Mouse (Mus musculus) WW6 (cell line): Measurements from ENCODE around the gene Suv39h1.
"Not testable (repeated sequence)": the region's sequence is repeated elsewhere in the genome, so short reads cannot be mapped to it uniquely, and the experiment has no call there.

Experiments
- DNase-seq: peaks from one replicate; pipeline ENCODE4 v3.0.0-alpha.2; 2013; ENCODE audit warnings: low read depth, low spot score

Gene Suv39h1

GRCm38 (mm10) chrX:8074430-8075014 lies at the start of gene Suv39h1:
TSS of gene Suv39h1 (minus strand) at chrX:8074760.
- peak; percentile 73 for DNase-seq

DNA sequence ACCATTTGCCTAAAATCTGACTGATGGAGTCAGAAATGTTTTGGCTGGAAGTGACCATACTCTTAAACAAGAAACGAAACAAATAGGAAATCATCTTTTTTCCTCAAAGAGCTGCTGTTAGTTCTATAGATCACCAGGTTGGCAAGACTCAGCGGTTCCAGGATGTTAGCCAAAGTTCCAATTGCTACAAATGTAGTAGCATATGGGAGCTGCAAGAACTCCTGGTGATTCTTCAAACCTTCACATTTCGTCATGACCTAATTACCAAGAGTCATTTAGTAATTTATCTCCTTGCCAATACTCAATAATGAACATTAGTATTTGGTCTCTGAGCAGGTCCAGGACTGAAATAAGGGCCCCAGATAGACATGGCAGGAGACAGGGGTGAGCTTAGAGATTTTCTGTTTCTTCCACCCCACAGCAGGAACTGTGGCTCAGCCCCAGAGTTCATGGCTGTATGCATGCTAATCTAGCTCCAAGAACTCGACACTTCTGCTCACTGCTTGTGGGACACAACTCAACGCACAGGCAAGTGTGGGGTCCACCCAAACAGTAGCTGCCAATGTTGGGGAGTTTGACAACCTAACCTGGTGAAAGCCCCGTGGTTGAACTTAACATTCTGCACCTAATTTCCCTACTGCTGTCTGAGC lies 49.4 kb upstream of the Suv39h1 start:
- no peak for DNase-seq

DNA sequence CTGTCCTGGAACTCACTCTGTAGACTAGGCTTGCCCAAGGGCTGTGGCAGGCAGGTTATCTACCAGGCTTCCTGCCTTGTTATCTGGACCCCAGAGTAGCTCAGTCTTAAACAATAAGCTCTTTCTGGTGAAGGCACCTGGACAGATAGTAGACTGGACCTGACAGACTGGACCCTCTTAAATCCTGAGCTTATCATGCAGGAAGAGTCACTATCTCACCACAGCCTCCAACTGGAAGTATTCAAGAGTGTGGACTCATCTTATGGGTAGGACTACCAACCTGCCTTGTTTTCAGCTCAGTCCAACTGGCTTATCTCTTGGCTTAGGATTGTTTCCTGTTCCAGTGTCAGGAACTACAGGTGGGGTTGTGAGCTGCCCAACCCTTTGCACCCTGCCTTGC lies 42.7 kb upstream of the Suv39h1 start:
- no peak for DNase-seq

- DNase-seq, result no peak
Measured at GRCm38 (mm10) chrX:8115275-8115674, 40.7 kb upstream of the Suv39h1 start.

DNA sequence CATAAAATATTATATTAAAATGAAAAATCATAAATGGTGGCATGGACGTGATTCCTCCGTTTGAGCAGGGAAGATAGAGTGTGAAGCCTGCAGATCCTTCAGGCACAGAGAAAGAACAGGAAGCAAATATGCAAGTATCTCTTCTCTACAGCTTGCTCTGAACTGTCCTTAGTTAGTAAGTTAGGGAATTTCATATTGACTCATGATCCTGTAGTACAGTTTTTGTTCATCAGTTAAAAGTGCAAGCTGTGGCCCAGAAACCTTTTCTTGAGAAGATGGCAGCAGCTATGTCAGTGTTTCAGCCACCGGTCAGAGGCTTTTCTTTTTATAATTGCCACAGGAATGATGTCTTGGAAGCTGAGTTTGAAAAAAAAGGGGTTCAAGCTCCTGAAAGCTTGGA lies 30.5 kb upstream of the Suv39h1 start:
- DNase-seq, result no peak

GRCm38 (mm10) chrX:8102213-8102668 lies 27.7 kb upstream of the Suv39h1 start:
- DNase-seq, result no peak

GRCm38 (mm10) chrX:8101017-8101416 lies 26.5 kb upstream of the Suv39h1 start:
- DNase-seq, result peak; percentile 31

- DNase-seq, result no peak
Measured at GRCm38 (mm10) chrX:8099435-8099834, 24.9 kb upstream of the Suv39h1 start.

GRCm38 (mm10) chrX:8096787-8097242 lies 22.3 kb upstream of the Suv39h1 start:
- peak; percentile 78 for DNase-seq

GRCm38 (mm10) chrX:8096068-8096786 lies 21.7 kb upstream of the Suv39h1 start:
- not testable (repeated sequence) for DNase-seq

DNA sequence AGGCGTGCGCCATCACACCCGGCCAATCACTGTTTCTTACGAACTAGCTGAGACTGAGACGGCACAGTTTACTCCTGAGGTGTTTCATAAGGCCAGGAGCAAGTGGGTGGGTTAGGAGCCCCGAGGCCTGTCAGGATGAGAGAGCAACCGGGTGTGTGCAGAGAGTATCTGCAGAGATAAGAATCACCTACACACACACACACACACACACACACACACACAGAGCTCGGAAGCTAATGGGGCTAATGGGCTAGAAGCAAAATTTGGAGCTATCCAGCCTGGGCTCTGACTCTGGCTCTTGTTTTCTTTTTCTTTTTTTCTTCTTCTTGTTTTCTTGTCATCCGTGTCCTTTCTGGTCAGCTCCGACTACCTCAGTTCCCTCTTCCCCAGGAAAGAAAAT lies 21.0 kb upstream of the Suv39h1 start:
- no peak for DNase-seq

- not testable (repeated sequence) for DNase-seq
Measured at GRCm38 (mm10) chrX:8090954-8091347, 16.4 kb upstream of the Suv39h1 start.

DNA sequence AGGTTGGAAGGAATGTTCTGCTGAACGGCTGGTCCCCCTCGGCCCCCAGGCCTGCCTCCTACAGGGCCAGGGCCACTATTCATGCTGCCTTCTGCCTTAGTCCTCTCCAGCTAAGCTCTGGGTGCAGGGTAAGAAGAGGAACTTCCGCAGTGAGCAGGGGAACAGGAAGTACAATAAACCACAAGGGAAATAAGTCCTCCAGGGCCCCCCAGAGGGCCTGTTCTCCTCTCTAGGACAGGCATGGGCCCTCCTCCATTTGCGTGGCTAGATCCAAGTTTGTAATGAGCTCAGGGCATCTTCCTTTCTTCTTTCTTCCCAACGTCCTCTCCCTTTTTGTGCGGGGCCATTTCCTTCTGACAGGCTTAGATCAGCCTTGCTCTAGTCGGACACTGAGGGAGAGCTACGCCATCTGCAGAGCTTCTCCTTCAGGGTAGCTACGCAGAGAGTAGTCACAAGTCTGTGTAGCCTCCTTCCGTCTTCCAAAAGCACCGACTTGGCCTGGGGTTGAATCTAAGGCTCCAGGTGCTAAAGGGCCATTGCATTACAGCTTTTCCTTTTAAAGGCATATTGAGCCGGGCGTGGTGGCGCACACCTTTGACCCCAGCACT lies 15.9 kb upstream of the Suv39h1 start, which contains the start of gene Was:
Gene Was, minus strand, starts transcription at position 153 of the 608 bp plus-strand sequence.
- no peak for DNase-seq

GRCm38 (mm10) chrX:8089746-8090145 lies 15.2 kb upstream of the Suv39h1 start:
- DNase-seq, result no peak

GRCm38 (mm10) chrX:8085611-8086010 lies 11.1 kb upstream of the Suv39h1 start:
- DNase-seq, result no peak

GRCm38 (mm10) chrX:8084771-8085259 lies 10.3 kb upstream of the Suv39h1 start:
- DNase-seq, result no peak

DNA sequence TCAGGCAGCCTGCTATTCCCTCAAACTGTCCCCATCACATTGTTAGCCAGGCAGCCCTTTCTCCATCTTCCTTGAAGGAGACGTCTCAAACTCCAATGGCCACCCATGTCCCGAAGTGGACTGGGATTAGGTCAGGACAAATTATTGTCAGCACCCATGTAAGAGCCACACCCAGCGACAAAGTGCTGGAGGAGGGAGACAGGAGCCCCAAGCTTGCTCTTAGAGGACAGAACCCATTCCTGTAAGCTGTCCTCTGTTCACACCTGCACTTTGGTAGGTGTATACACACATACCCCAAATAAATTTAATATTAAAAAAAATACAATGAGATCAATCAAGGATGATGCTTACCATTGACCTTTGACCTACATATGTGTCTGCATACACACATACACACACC lies 544 bp upstream of the Suv39h1 start:
- DNase-seq, result no peak

DNA sequence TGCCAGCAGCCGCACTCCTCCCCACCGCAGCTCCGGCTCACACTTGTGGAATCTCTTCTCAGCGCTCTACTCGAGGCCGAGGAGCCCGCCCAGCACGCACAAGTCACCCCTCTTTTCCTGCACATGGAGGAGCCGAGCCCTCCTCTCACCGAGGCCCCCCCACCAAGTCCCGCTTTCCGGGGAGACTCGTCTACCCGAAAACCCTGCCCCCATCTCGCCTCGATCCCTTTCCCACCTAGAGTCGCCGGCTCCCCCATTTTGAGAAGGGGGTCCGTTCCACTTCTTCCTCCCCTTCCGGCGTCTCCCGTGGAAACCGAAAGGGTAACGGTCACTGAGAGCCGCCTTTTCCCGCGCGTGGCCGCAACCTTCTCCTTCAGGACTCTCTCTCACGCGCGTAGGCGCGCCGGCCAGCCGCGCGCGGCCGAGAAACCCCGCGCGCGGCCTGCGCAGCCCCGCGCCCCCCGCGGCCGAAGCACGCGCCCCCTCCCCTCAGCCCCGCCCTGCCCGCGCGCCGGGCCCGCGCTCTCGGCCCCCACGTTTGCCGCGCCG lies 605 bp downstream of the Suv39h1 start:
- no peak for DNase-seq

- DNase-seq, result no peak
Measured at GRCm38 (mm10) chrX:8069166-8069565, 5.4 kb downstream of the Suv39h1 start.

- not testable (repeated sequence) for DNase-seq
Measured at GRCm38 (mm10) chrX:8051044-8051781, 23.3 kb downstream of the Suv39h1 start.

- no peak for DNase-seq
Measured at GRCm38 (mm10) chrX:8033009-8033408, 41.6 kb downstream of the Suv39h1 start.
